Mouse (Mus musculus) G1E (cell line): Measurements from ENCODE around the gene Milr1.

ENCODE experiments used
- CTCF ChIP-seq: IDR thresholded peaks from 2 replicates; pipeline ENCODE4 v1.5.1; 2012; ENCODE audit warnings: low read depth, low read length, inconsistent platforms, mixed read lengths
- GATA2 ChIP-seq: IDR thresholded peaks from 2 replicates; pipeline ENCODE4 v1.6.1; 2012; ENCODE audit warnings: low read depth, low read length, inconsistent platforms, borderline replicate concordance
- TAL1 ChIP-seq: conservative IDR thresholded peaks from 2 replicates; pipeline ENCODE4 v1.6.1; 2012; ENCODE audit warnings: low read depth, low read length, inconsistent platforms, mixed read lengths

GRCm38 (mm10) chr11:106812410-106813136, 61.5 kb downstream of the Milr1 start:
- TF ChIP-seq CTCF (no peak), GATA2 (no peak), TAL1 (no peak)
